Mouse (Mus musculus) E14TG2a.4 (cell line): Measurements from ENCODE around the gene Ltbp2.
A peak's percentile ranks its signal among the peaks of the same experiment; 100 is the strongest.

Experiments
- H3K27me3 ChIP-seq: 2 replicates; pipeline ENCODE4 v1.6.1; 2014; ENCODE audit warnings: low read length, control low read depth; ENCODE audit not compliant: insufficient read depth
- H3K36me3 ChIP-seq: 2 replicates; pipeline ENCODE4 v1.6.1; 2014; ENCODE audit warnings: low read length, control low read depth; ENCODE audit not compliant: insufficient read depth
- H3K4me1 ChIP-seq: replicated peaks from 2 replicates; pipeline ENCODE4 v1.6.1; 2014; ENCODE audit warnings: low read depth, low read length, control low read depth
- H3K4me3 ChIP-seq: replicated peaks from 2 replicates; pipeline ENCODE4 v1.5.1; 2014; ENCODE audit warnings: mild to moderate bottlenecking, low read length
- H3K9me3 ChIP-seq: 2 replicates; pipeline ENCODE4 v1.6.1; 2014; ENCODE audit warnings: low read length, control low read depth
- CTCF ChIP-seq: conservative IDR thresholded peaks from 2 replicates; pipeline ENCODE4 v1.5.1; 2014; ENCODE audit warnings: low read length
- NANOG ChIP-seq: IDR thresholded peaks from 2 replicates; pipeline ENCODE4 v1.6.1; 2014; ENCODE audit warnings: borderline replicate concordance, low read length, mixed read lengths
- POU5F1 ChIP-seq: IDR thresholded peaks from 2 replicates; pipeline ENCODE4 v1.6.1; 2014; ENCODE audit warnings: low read length, borderline replicate concordance

The Ltbp2 gene

GRCm38 (mm10) chr12:84885107-84885876, 9.0 kb upstream of the Ltbp2 start:
- TF ChIP-seq POU5F1, result no peak
- no peak for TF ChIP-seq CTCF
- TF ChIP-seq NANOG, result no peak
- peaks cover 2% of the 10 kb centered on the region; the same call in 1 of the 2 replicates for H3K4me1 ChIP-seq
- H3K9me3 ChIP-seq, result no peaks in the 10 kb centered on the region
- H3K27me3 ChIP-seq, result peaks cover 20% of the 10 kb centered on the region
- no peaks in the 10 kb centered on the region for H3K36me3 ChIP-seq
- no peak overlapping the region for H3K4me3 ChIP-seq

- Histone ChIP-seq H3K9me3 (no peaks in the 10 kb centered on the region), H3K4me3 (no peak overlapping the region), H3K36me3 (no peaks in the 10 kb centered on the region), H3K4me1 (no peaks in the 10 kb centered on the region), H3K27me3 (peaks cover 27% of the 10 kb centered on the region)
- TF ChIP-seq POU5F1 (no peak), CTCF (no peak), NANOG (no peak)
Observed at GRCm38 (mm10) chr12:84884423-84885076, 8.2 kb upstream of the Ltbp2 start.

GRCm38 (mm10) chr12:84882796-84883195, 6.5 kb upstream of the Ltbp2 start:
- no peaks in the 10 kb centered on the region for H3K4me1 ChIP-seq
- H3K4me3 ChIP-seq, result no peak overlapping the region
- TF ChIP-seq CTCF, result no peak
- no peak for TF ChIP-seq NANOG
- H3K9me3 ChIP-seq, result no peaks in the 10 kb centered on the region
- H3K27me3 ChIP-seq, result peaks cover 41% of the 10 kb centered on the region
- no peaks in the 10 kb centered on the region for H3K36me3 ChIP-seq

- Histone ChIP-seq H3K36me3 (no peaks in the 10 kb centered on the region), H3K27me3 (peaks cover 60% of the 10 kb centered on the region), H3K9me3 (no peaks in the 10 kb centered on the region), H3K4me1 (peaks cover 8% of the 10 kb centered on the region; the same call in 1 of the 2 replicates), H3K4me3 (no peak overlapping the region)
- no peak for TF ChIP-seq CTCF
- no peak for TF ChIP-seq NANOG
- no peak for TF ChIP-seq POU5F1
Observed at GRCm38 (mm10) chr12:84880091-84880490, 3.8 kb upstream of the Ltbp2 start.

- peak overlapping the region; percentile 82 for H3K4me3 ChIP-seq
- H3K27me3 ChIP-seq, result peaks cover 60% of the 10 kb centered on the region
- TF ChIP-seq NANOG (no peak), POU5F1 (no peak), CTCF (no peak)
- H3K9me3 ChIP-seq, result no peaks in the 10 kb centered on the region
- H3K36me3 ChIP-seq, result no peaks in the 10 kb centered on the region
- H3K4me1 ChIP-seq, result peaks cover 12% of the 10 kb centered on the region; the same call in 1 of the 2 replicates
Observed at GRCm38 (mm10) chr12:84875761-84876480, 411 bp downstream of the Ltbp2 start.

- H3K4me1 ChIP-seq, result peaks cover 12% of the 10 kb centered on the region; the same call in 1 of the 2 replicates
- TF ChIP-seq POU5F1 (no peak), CTCF (peak; percentile 83)
- no peak overlapping the region for H3K4me3 ChIP-seq
- no peaks in the 10 kb centered on the region for H3K36me3 ChIP-seq
- no peaks in the 10 kb centered on the region for H3K9me3 ChIP-seq
- peaks cover 45% of the 10 kb centered on the region for H3K27me3 ChIP-seq
Observed at GRCm38 (mm10) chr12:84873434-84873833, 2.9 kb downstream of the Ltbp2 start.

GRCm38 (mm10) chr12:84872310-84872709, 4.0 kb downstream of the Ltbp2 start:
- peaks cover 12% of the 10 kb centered on the region; the same call in 1 of the 2 replicates for H3K4me1 ChIP-seq
- H3K9me3 ChIP-seq, result no peaks in the 10 kb centered on the region
- H3K36me3 ChIP-seq, result no peaks in the 10 kb centered on the region
- TF ChIP-seq POU5F1, result no peak
- TF ChIP-seq CTCF, result no peak
- no peak for TF ChIP-seq NANOG
- no peak overlapping the region for H3K4me3 ChIP-seq
- H3K27me3 ChIP-seq, result peaks cover 42% of the 10 kb centered on the region

GRCm38 (mm10) chr12:84865431-84865830, 10.9 kb downstream of the Ltbp2 start:
- H3K9me3 ChIP-seq, result no peaks in the 10 kb centered on the region
- H3K27me3 ChIP-seq, result peaks cover 21% of the 10 kb centered on the region
- peaks cover 21% of the 10 kb centered on the region for H3K4me1 ChIP-seq
- no peaks in the 10 kb centered on the region for H3K36me3 ChIP-seq
- TF ChIP-seq POU5F1 (no peak), CTCF (no peak), NANOG (no peak)
- no peak overlapping the region for H3K4me3 ChIP-seq
